Mouse (Mus musculus) neutrophil, adult 5-6 weeks (primary cell): ENCODE results near the gene Rflna. TPM values are rescaled to one million over a fixed set of nuclear protein-coding genes. Genes with fewer than 3 reads are reported as not detected.

Experiments
- ATAC-seq: fragments of 151-379, 151-347 bp; 2 replicates; pipeline ENCODE4 v1.8.0; 2017; ENCODE audit warnings: mild to moderate bottlenecking, moderate TSS enrichment; ENCODE audit not compliant: insufficient number of reproducible peaks, poor library complexity, low FRiP score, severe bottlenecking; ENCODE audit errors: extremely low read depth
- total RNA-seq: library from RNA; stranded (forward); fragments of 200-1000 nt; gene quantifications from 2 replicates; pipeline ENCODE4 v1.2.3, GENCODE M21; 2017

The Rflna gene
- total RNA-seq: not detected in 2 replicates

GRCm38 (mm10) chr5:125002969-125003872 lies at the start of gene Rflna:
TSS of gene Rflna (plus strand) at chr5:125003221.
- ATAC-seq: no peak

- ATAC-seq: peak; percentile 27; the same call in 1 of the 2 replicates
These were observed 48.4 kb upstream of the Rflna start for GRCm38 (mm10) chr5:124954404-124955305.

- ATAC-seq: no peak
These were observed 45.5 kb upstream of the Rflna start for GRCm38 (mm10) chr5:124957491-124957890.

- no peak for ATAC-seq
These were observed 43.9 kb upstream of the Rflna start for GRCm38 (mm10) chr5:124959099-124959498.

GRCm38 (mm10) chr5:124960131-124960901 lies 42.7 kb upstream of the Rflna start:
- ATAC-seq: no peak

- no peak for ATAC-seq
These were observed 41.6 kb upstream of the Rflna start for GRCm38 (mm10) chr5:124961433-124961832.

GRCm38 (mm10) chr5:124962761-124963160 lies 40.3 kb upstream of the Rflna start:
- ATAC-seq: no peak

GRCm38 (mm10) chr5:124963806-124964672 lies 39.0 kb upstream of the Rflna start:
- ATAC-seq: no peak

- ATAC-seq: no peak
These were observed 36.2 kb upstream of the Rflna start for GRCm38 (mm10) chr5:124966622-124967332.

- ATAC-seq: no peak
These were observed 33.2 kb upstream of the Rflna start for GRCm38 (mm10) chr5:124969790-124970189.

- no peak for ATAC-seq
These were observed 16.8 kb upstream of the Rflna start for GRCm38 (mm10) chr5:124986222-124986621.

- no peak for ATAC-seq
These were observed 16.4 kb upstream of the Rflna start for GRCm38 (mm10) chr5:124986656-124987055.

- no peak for ATAC-seq
These were observed 13.3 kb upstream of the Rflna start for GRCm38 (mm10) chr5:124989724-124990123.

GRCm38 (mm10) chr5:124992323-124992722 lies 10.7 kb upstream of the Rflna start:
- no peak for ATAC-seq

- no peak for ATAC-seq
These were observed 10.1 kb upstream of the Rflna start for GRCm38 (mm10) chr5:124992891-124993290.

GRCm38 (mm10) chr5:124996816-124997215 lies 6.2 kb upstream of the Rflna start:
- no peak for ATAC-seq

GRCm38 (mm10) chr5:124997913-124998312 lies 5.1 kb upstream of the Rflna start:
- ATAC-seq: no peak
